Mouse (Mus musculus) limb, embryonic 13.5 days (tissue): ENCODE measurements around the gene Pigp. TPM values are rescaled to one million over a fixed set of nuclear protein-coding genes. Genes with fewer than 3 reads are reported as not detected.
A peak's percentile ranks its signal among the peaks of the same experiment; 100 is the strongest.

Source experiments
- ATAC-seq: fragments of 200-750 bp; cut with Nextera tagmentation; 2 replicates; pipeline ENCODE4 v1.8.0; 2017; ENCODE audit warnings: low read depth, moderate number of reproducible peaks, moderate TSS enrichment; ENCODE audit not compliant: low FRiP score
- H3K27ac ChIP-seq: fragments of 300-500 bp; sonication (generic); 2 replicates; pipeline ENCODE4 v1.5.1; 2015; ENCODE audit warnings: inconsistent platforms, mild to moderate bottlenecking, moderate library complexity
- H3K27me3 ChIP-seq: fragments of 300-500 bp; sonication (generic); 2 replicates; pipeline ENCODE4 v1.6.1; 2015; ENCODE audit warnings: mild to moderate bottlenecking, inconsistent platforms
- H3K36me3 ChIP-seq: fragments of 300-500 bp; sonication (generic); 2 replicates; pipeline ENCODE4 v1.6.1; 2015; ENCODE audit warnings: inconsistent platforms, mild to moderate bottlenecking, moderate library complexity
- H3K4me1 ChIP-seq: fragments of 300-500 bp; sonication (generic); 2 replicates; pipeline ENCODE4 v1.6.1; 2015; ENCODE audit warnings: inconsistent platforms
- H3K4me2 ChIP-seq: fragments of 300-500 bp; sonication (generic); replicated peaks from 2 replicates; pipeline ENCODE4 v1.6.1; 2015; ENCODE audit warnings: inconsistent platforms, mild to moderate bottlenecking, moderate library complexity
- H3K4me3 ChIP-seq: fragments of 300-500 bp; sonication (generic); 2 replicates; pipeline ENCODE4 v1.5.1; 2015; ENCODE audit warnings: moderate library complexity, mild to moderate bottlenecking, inconsistent platforms
- H3K9ac ChIP-seq: fragments of 300-500 bp; sonication (generic); 2 replicates; pipeline ENCODE4 v1.6.1; 2015; ENCODE audit warnings: mild to moderate bottlenecking, inconsistent platforms
- H3K9me3 ChIP-seq: fragments of 300-500 bp; sonication (generic); 2 replicates; pipeline ENCODE4 v1.6.1; 2016; ENCODE audit warnings: inconsistent platforms
- WGBS: fragments of 180-500 bp; shearing (Covaris S2); methylation state at CpG from one replicate; pipeline ENCODE4 v1.1.7; 2015; 5-methylcytosine and 5-hydroxymethylcytosine counted together
- polyA plus RNA-seq: library from polyadenylated mRNA; unstranded; fragments of >200 nt; fragmentation: Nextera tagmentation; extraction: Ambion mirVana; gene quantifications from 2 replicates; pipeline ENCODE4 v1.2.1, GENCODE M21; 2015

The Pigp gene
- polyA plus RNA-seq, 1 experiment from 2014 or later, result 105 TPM

DNA sequence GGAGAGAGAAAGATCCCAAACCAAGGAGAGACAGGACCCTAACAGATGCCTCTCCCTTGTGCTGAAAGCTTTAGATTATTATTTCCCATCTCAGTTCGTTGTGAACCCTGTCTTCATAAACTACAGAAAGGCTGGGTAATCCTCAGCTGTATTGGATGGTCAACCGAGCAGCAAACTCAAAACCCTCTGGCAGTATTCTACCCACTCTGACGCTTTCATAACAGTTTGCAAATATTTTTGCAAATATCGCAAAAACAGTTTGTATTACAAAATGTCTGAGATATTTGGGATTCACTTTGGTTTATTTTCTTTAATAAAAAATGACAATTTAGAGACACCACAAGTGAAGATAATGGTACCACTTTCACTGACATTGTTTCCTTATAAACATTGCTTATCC lies 59.7 kb downstream of the Pigp start:
- H3K27me3 ChIP-seq, result 0 out of 2 replicates have a peak, but pooled peaks cover 11% of the 10 kb centered on the region
- H3K9me3 ChIP-seq, result no peaks in the 10 kb centered on the region
- H3K36me3 ChIP-seq, result no peaks in the 10 kb centered on the region
- no peak overlapping the region for H3K27ac ChIP-seq
- H3K4me3 ChIP-seq, result peak overlapping the region; percentile 67
- peak overlapping the region; percentile 76; the same call in 1 of the 2 replicates for H3K9ac ChIP-seq
- H3K4me2 ChIP-seq, result peak overlapping the region; percentile 84
- ATAC-seq, result no peak
- peaks cover 21% of the 10 kb centered on the region for H3K4me1 ChIP-seq
- 80% methylated on average over 4 of the region's 4 CpGs for WGBS

DNA sequence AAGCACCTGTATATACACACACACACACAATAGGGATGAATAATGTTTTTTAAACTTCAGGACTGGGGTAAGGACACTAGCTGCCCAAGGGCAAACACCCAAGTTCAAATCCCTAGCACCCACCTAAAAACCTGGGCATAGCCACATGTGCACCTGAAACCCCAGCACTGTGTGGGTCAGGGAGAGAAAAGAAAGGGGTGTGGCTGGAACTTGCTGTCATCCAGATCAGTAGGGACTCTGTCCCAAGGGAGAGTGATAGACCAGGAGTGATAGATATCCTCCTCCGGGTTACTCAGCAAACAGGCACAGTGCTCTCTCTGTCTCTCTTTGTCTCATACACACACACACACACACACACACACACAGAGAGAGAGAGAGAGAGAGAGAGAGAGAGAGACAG lies 60.2 kb downstream of the Pigp start:
- Histone ChIP-seq H3K27me3 (0 out of 2 replicates have a peak, but pooled peaks cover 8% of the 10 kb centered on the region), H3K4me3 (no peak overlapping the region), H3K4me2 (no peak overlapping the region), H3K27ac (no peak overlapping the region), H3K4me1 (peaks cover 21% of the 10 kb centered on the region), H3K9ac (0 out of 2 replicates have a peak overlapping the region, but pooled peaks have one; percentile 4), H3K9me3 (no peaks in the 10 kb centered on the region), H3K36me3 (no peaks in the 10 kb centered on the region)
- ATAC-seq, result no peak
- WGBS, result 93% methylated on average over 1 of the region's 1 CpGs

DNA sequence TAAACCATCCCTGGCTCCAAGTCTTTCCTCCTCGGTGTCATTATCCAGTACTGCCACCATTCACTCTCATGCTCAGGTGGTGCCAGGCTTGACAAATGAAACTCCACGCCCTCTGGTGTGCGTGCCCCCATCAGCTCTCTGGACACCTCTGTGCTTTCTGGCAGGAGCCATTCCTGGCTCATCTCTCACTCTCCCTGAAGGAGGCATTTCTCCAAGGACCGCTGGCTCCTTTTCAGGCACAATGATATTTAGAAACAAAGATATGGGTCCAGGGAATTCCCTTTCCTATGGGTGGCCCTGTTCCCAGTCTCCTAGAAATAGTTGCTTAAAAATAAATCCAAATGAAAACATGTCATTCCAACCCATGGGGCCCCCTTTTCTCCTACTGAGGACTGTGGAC lies 62.6 kb downstream of the Pigp start:
- Histone ChIP-seq H3K9me3 (no peaks in the 10 kb centered on the region), H3K9ac (no peak overlapping the region), H3K4me1 (peaks cover 21% of the 10 kb centered on the region), H3K4me2 (no peak overlapping the region), H3K27me3 (peaks cover 2% of the 10 kb centered on the region), H3K4me3 (no peak overlapping the region), H3K36me3 (no peaks in the 10 kb centered on the region), H3K27ac (no peak overlapping the region)
- 90% methylated on average over 4 of the region's 4 CpGs for WGBS
- ATAC-seq, result no peak

Other genes starting within 250 kb of the Pigp start
- gene Hlcs, start 58.3 kb downstream of the Pigp start, polyA plus RNA-seq, result 8.8 and 9.8 TPM in 2 replicates
- 3.1 and 3.2 TPM in 2 replicates for gene Ripply3, start 43.4 kb downstream of the Pigp start, polyA plus RNA-seq
- gene Ttc3, start 1.2 kb downstream of the Pigp start, polyA plus RNA-seq, result 324 and 332 TPM in 2 replicates
- gene Vps26c, start 155.0 kb upstream of the Pigp start, polyA plus RNA-seq, result 55.2 and 60.2 TPM in 2 replicates
- 10.3 and 11.5 TPM in 2 replicates for gene Dyrk1a, start 198.2 kb upstream of the Pigp start, polyA plus RNA-seq